Mouse (Mus musculus): ENCODE measurements around the gene Wbp4.
"Not testable (repeated sequence)": the region's sequence is repeated elsewhere in the genome, so short reads cannot be mapped to it uniquely, and the experiment has no call there.

Wbp4 gene

DNA sequence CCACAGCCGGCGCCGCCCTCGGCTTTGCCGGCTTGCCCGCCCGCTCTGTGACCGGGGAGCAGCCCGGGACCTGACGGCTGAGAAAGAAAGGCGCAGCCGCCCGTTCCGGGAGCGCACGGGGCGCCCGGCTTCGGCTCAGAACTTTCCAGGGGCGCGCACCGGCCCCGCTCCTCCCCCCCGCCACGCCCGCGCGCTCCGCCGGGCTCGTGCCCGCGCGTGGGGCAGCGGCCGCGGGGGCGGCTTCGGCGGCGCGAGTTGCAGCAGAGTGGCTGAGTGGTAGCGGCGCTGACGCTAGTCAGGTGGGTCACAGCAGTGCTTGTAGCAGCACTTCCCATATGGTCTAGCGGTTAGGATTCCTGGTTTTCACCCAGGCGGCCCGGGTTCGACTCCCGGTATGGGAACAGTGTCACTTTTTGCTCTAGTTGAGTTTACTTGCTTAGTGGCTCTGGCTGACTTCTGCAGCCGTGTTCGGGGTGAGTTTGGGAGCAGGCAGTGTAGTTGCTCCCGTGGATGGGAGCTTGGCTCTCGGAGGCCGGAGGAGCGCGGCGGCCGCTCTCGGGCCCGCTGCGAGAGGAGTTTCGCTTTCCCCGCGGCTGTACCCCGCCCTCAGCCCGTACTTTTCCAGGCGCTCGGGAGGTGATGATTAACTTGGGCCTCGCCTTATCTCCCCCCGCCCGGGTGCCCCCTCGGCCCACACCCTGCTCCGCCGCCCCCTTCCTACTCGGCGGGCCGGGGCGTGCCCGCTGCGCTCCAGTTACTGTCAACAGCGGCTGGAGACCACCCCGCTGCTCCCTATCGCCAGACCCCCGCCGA lies at the start of gene Wbp4:
TSS of gene Wbp4 (minus strand) at position 182 of the 813 bp plus-strand sequence.
- peak; percentile 94 for DNase-seq (ENCODE audit: low read depth, low spot score)

DNA sequence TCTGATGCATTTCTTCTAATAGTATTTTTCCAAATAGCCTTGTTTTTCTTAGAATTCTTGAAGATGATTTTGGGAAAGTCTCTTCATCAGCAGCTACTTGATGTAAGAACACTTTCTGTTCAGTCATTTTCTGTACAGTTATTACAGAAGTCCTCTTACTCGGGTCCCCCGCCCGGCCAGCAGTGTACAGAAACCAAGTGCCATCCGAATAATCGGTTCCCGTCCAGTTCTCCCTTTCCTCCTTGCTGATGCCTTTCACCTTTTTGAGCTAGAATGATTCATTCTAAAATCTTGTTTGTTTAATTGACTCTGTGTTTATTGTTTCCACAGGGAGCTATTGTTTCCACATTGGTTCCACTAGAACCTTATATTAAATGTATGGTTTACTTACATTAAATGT lies 49.4 kb upstream of the Wbp4 start:
- DNase-seq (ENCODE audit: low read depth, low spot score) = no peak

DNA sequence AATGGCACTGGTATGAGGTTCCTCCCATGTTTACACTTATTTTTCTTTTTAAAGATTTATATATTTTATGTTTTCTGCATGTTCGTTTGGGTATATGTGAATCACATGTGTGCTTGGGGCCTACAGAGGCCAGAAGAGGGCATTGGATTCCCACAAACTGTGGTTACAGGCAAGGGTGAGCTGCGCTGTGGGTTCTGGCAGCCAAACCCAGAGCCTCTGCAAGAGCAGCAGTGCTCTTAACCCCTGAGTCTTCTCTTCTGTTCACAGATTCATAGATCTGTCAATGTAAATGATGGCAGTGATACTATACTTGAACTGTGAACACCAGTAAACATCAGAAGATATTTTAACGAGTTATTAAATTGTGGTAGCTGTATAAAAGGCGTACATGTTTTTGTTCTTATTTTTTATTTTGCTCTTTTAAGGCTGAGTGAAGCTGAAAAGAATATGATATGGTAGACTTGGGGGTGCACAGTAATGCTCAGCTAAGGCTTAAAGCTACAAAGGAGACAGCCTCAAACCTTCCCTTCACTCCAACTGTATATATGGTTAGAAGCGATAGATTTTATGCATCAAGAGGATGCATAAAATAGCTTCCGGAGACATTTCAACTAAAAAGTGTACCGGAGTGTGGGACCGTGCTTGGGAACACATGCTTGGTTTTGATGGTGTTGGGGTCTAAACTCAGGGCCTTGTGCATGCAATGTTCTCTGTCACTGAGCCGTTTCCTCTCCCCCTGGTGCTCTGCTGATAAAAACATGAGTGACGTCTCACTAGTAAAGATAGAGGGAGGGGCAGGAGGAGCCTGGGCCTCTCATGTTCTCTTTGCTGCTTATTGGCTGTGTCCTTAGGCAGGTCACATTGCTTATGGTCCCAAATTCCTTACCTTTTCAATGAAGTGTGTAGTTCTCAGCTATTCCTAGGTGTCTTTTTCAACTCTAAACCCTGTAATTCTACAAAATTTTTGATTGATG lies 48.5 kb upstream of the Wbp4 start:
- no peak for DNase-seq (ENCODE audit: low read depth, low spot score)

DNA sequence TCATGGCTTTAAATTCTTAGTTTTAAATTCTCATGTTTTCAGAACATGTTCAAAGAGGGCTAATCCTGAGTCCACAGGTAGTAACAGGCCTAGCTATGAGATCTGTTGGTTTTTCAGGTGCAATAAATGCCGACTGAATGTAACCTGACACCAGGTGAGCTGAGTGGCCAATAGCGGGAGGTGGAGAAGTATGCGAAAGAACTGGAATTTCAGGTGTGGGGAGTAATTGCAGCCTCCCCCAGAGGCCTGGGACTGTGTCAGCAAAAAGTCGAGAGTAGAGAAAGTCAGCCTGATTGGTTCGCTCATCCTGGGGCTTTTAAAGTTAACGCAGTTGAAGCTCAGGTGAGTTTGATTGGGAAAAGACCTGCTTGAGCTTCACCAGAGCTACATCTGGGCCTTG lies 46.4 kb upstream of the Wbp4 start:
- peak; percentile 43 for DNase-seq (ENCODE audit: low read depth, low spot score)

DNA sequence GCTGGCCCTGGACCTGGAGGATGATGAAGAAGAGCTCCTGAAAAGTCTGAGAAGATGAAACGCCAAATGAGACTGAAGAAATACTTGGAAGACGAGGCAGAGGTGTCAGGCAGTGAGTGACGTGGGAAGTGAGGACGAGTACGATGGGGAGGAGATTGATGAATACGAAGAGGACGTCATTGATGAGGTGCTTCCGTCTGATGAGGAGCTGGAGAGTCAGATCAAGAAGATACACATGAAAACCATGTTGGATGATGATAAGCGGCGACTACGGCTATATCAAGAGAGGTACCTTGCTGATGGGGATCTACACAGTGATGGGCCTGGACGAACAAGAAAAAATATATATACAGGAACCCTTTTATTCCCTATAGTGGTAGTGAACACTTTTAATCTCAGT lies 44.8 kb upstream of the Wbp4 start:
- not testable (repeated sequence) for DNase-seq (ENCODE audit: low read depth, low spot score)

DNA sequence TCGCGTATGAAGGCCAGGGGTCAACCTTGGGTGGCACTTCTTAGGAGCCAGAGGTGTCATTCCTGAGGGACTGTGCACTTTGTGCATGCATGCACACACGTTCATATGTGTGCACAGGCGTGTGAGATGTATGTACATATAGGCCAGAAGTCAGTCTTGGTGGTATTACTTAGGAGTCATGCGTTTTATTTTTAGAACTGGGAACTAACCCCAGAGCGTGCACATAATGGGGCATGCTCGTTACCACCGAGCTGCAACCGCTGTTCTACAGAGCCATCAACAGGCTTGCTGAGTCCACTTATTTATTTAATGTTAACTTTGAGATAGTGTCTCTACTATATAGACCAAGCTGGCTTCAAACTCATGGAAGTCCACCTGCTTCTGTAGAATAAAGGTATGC lies 41.1 kb upstream of the Wbp4 start:
- no peak for DNase-seq (ENCODE audit: low read depth, low spot score)

DNA sequence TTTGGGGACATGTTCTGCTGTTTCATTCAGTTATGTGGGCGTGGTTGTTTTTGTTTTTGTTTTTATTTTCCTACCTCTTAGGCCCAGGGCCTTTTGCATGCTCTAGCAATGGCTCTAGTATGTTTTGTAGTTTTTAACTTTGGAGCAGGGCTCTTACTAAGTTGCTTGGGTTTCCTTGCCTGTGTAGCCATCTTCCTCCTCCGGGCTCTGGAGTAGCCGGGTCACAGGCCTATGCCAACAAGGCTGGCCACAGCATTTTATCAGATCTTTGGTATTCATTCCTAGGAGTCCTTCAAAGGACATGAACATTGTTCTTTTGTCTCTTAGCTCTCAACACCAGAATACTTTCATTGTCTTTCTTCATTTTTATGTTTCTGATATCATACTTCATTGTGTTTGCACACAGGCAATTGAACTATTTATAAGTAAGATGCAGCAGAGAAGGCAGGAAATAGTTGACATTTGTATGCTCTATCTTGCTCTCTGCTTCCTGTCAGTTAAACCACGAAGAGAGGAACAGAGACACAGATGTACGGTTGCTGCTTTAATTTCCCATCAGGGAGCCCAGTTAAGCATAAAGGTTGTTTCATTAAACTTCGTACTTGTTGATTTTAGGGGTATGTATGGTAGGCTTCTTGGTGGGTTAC lies 40.3 kb upstream of the Wbp4 start:
- DNase-seq (ENCODE audit: low read depth, low spot score) = no peak

DNA sequence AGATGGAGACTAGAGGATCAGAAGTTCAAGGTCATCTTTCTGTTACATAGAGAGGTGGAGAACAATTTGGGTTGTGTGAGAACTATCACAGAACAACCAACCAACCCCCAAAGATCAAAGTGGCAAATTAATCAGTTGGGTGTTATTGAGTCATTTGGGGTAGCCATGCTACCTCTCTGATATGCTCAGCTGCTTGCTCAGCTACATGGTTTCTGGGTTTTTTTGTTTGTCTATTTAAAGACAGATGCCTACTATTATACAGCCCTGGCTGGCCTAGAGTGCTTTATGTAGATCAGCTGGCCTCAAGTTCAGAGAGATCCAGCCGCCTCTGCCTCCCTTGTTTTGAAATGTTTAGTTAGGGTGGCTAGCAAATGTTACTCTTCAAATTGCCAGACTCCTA lies 39.7 kb upstream of the Wbp4 start:
- DNase-seq (ENCODE audit: low read depth, low spot score) = no peak

DNA sequence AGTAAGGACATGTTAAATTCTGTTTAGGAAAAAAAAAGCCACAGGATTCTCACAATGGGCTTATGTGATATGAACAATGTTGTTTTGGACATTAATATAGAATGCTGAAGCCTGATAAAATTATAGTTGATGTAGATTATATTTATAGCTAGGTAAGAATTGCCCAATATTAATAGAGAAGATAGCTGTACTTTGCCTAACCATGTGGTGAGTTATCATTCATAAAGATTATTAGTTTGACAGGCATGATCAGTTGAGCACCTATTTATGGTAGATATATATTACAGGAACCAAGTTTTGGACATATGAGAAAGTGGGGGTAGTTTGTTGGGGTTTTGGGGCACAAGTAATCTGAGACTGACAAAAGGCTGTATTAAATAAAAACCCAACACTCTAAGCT lies 39.3 kb upstream of the Wbp4 start:
- no peak for DNase-seq (ENCODE audit: low read depth, low spot score)

DNA sequence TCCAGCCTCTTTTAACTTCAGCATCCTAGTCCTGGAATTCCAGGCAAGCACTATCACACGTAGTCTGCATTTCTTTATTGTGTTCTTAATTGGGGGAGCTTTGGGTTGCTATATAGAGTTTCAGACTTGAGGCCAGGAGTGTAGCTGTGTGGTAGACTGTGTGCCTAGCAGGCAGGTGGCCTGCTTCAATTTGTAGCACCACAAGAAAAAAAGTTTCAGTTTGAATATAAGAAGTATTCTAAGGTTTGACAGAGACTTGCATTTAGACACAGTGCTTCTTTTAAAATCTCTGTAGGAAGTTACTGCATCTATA lies 38.3 kb upstream of the Wbp4 start:
- no peak for DNase-seq (ENCODE audit: low read depth, low spot score)

DNA sequence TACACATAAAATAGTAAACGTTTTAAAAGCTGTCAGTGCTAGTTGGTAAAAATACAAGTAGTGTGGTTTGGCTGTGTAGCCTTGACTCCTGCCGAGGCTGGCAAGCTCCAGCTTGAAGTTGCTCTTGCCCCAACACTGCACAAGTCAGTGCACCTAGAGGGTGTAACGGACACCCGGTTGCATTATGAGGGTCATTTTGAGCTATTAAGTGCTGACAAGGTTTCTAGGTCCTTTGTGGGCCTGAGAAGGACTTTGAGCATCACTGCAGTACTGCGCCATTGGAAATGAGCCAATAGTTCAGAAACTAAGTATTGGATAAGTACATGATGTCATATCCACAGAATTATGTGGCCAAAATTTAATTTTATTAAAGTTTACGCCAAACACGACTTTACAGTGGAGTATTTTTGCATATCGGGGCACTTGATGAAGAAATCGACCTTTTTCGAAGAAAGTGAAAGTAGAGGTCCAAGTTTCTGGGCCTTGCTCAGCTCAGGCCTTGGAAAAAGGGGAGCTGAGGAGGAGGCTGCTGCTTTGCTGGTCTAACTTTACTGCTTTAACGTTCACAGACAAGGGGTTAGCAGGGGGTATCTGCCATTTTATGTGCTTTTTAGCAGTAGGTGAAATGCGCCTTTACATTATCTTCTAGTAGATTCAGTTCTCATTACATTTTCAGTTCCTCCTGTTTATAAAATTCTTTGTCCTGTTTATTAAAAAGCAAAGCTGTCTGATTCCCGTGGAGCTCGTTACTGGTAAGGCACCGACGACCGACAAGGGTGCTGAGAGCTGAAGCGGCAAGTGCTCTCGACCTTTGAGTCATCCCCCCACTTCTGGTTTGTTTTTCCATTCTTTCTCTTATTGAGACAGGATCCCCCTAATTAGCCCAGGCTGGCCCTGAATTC lies 37.7 kb upstream of the Wbp4 start:
- no peak for DNase-seq (ENCODE audit: low read depth, low spot score)

DNA sequence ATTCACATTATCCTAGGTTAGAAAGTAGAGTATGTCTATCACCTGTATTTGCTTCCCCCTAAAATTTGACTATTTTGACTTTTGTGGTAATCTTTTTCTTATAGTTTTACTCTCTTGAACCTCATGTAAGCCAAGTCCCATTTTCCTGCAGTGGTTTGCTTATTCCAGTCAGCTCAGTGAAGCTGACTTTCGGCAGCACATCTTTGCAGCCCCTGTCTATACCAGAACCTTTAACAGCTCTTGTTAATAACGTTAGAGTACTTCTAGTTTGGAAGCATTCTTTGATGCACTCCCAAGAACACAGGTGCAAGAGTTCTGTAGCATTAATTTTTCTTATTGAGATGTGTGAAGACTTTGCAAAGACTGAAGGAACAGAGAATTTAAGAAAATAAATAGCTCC lies 36.8 kb upstream of the Wbp4 start:
- DNase-seq (ENCODE audit: low read depth, low spot score) = no peak

DNA sequence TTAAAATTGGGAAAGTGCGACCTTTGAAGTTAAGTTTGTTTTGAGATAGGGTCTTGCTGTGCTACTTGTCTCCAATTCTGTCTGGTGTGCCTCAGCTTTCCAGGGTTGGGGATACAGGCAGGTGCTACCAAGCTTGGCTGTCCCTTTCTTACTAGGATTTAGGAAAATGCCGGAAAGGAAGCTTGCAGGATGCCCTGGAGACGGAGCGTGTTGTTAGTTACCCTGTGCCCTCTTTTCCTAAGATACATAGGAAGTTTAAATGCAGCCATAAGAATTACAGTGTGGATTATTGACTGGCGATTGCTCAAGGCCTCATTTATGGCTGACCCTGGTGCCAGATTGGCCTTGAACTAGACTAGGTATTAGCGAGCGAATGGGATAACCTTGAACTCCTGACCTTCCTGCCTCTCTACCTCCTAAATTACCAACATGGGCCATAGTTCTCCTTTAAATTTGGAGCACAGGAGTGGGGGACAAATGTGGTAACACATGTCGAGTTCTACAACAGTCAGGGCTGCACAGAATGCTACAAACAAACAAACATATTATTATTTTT lies 35.9 kb upstream of the Wbp4 start:
- DNase-seq (ENCODE audit: low read depth, low spot score) = no peak

DNA sequence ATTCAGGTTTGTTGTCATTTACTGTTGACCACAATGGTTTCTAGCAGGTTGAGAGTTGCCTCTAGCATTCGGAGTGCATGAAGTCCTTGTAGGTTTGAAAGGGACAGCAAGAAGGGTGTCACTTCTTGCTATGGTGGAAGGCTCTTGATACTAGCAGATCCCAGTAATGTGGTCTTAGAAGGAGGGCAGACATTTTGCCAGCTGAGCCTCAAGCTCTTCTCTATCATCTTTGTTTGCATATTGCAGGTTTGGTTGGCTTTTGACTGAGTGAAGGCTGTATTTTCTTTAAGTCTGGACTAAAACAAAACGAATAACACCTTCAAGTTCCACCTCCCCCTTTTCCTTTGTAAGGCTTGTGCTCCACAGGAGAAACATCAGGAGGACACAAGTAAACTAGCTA lies 35.4 kb upstream of the Wbp4 start:
- DNase-seq (ENCODE audit: low read depth, low spot score) = no peak

DNA sequence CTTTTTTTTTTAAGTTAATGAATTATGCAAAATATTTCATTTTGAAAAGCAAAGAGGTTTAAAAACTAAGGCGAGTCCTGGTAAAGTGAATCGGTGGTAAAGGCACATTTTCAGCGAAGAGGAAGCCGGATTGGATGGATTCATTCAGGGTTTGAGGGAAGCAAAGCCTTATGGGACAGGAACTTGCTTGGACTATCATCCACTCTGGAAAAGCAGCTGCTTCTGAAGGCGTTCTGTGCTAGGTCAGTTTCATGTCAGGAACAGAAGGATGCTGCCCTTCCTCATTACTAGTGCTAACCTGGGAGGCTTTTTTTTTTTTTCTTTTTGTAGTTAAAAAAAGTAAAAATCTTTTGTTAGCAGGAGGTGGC lies 34.9 kb upstream of the Wbp4 start:
- DNase-seq (ENCODE audit: low read depth, low spot score) = no peak

DNA sequence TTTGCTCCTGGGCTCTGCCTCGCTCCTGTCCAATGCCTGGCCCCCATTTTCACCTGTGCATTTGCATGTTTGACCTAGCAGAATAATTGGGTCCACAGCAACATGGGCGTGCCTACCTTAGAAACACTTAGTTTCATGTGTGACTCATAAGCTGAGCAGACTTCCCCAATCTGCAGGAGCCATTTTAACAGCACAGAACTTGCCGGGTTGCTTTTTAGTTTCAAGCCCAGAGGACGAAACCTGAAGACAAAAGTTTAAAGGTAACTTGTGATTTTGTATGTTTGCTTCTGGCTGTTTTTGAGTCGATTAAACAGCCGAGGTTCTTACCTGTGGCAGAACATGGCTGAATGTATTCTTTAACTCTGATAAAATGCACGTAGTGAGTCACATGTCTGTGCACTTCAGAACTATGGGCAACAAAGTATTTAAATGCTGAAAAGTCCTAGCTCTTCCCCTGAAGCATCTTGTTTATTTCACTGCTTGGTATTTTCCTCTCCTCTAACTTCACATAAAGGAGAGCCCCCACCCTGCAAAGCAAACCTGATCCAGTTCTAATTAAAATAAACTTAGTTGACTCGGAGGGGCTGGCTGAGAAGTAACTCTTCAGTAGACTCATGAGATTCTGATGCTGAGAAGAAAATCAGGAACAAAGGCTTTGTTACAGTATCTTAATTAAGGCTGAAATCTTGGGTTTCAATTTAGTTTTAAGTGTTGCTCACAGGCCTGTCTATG lies 34.4 kb upstream of the Wbp4 start:
- DNase-seq (ENCODE audit: low read depth, low spot score) = no peak

DNA sequence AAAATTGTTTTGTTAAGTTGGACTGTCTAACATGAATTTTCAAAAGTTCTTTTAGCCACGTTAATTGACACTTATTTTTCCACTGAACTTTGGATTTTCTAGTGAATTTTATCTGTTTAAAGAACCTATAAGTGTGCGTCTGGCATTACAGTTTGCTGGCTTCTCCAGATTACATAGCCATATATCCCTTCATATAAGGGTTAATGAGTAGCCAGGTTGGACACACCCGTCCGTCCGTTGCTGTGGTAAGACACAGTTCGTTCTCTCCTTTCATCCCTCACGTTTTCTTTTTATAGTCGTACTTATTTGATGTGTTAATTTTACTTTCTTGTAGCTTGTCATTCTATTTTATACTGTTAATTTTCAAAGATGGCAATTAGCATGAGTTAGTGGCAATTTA lies 33.8 kb upstream of the Wbp4 start:
- no peak for DNase-seq (ENCODE audit: low read depth, low spot score)

DNA sequence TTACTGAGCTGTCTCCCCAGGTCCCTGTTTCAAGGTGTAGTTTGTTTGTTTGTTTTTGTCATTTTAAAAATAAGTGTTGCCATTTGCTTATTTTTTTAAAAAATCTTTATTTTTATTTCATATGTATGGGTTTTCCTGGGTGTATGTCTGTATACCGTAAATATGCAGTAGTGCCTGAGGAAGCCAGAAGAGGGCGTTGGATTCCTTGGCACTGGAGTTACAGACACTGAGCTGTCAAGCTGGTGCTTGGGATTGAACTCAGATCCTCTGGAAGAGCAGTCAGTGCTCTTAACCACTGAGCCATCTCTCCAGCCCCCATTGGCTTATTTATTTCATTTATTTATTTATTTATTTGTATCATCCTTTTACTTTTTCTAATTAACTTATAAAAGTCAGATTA lies 32.6 kb upstream of the Wbp4 start:
- no peak for DNase-seq (ENCODE audit: low read depth, low spot score)

DNA sequence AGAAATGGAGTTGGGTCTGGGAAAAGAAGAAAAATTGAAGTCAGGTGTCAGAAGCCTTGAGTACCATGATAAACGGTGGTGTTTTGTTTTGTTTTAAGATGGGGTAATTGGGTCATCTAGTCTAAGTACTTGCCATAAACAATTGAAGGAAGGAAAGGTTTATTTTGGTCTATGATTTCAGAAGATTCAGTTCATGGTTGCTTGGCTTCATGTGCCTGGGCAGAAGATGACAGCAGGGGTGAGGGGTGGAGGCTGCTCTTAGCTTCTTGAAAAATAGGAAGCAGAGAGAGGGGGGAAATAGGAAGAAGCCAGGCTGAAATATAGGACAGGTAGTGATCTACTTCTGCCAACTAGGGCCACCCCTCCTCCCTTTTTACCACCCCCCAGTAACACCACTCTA lies 30.2 kb upstream of the Wbp4 start:
- DNase-seq (ENCODE audit: low read depth, low spot score) = no peak

DNA sequence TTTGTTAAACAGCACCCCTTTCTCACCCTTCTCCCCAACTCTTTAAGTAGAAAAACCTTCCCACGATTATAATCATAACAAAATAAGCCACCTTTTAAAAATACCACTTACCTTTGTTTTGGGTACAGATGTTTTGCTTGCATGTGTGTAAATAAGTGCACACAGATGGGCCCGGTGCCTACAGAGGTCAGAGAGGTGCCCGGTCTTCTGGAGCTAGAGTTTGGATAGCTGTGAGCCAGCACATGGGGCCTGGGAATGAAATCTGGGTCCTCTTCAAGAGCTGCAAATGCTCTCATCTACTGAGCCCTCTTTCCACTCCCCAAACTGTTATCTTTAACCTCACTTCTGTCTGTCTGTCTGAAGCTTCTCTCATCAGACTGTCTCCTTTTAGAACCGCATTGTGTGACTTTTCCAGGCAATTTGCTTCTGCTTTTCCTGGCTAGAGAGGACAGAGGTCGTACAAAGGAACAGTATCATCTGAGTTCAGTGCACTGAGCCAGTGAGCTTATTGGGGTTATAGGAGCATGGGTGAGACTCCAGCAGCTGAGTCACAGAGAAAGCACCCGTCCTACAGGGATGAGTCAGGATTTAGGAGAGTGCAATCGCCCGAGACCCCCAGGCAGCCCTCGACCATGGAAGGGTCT lies 27.5 kb upstream of the Wbp4 start:
- DNase-seq (ENCODE audit: low read depth, low spot score) = no peak

Data from forelimb bud, embryonic 11.5 days (tissue).